Mouse (Mus musculus) heart, embryonic 14.5 days (tissue): ENCODE measurements around the gene Krtap28-10. TPM values are rescaled to one million over a fixed set of nuclear protein-coding genes. Genes with fewer than 3 reads are reported as not detected.

Experiments
- polyA plus RNA-seq: library from polyadenylated mRNA; unstranded; fragments of >200 nt; fragmentation: Nextera tagmentation; extraction: Ambion mirVana; gene quantifications from 2 replicates; pipeline ENCODE4 v1.2.1, GENCODE M21; 2014

Gene Krtap28-10
- polyA plus RNA-seq, 1 experiment from 2014 or later: not detected

Other genes with a start within 250 kb of the Krtap28-10 start
- gene Agfg1, start 203.0 kb downstream of the Krtap28-10 start, polyA plus RNA-seq: 38.6 and 44.6 TPM in 2 replicates
- gene A030005L19Rik, start 129.2 kb downstream of the Krtap28-10 start, polyA plus RNA-seq: not detected in 2 replicates
- not detected in 2 replicates for gene A030014E15Rik, start 117.6 kb downstream of the Krtap28-10 start, polyA plus RNA-seq
- gene Gm6217, start 111.1 kb downstream of the Krtap28-10 start, polyA plus RNA-seq: not detected in 2 replicates
- gene A030003K21Rik, start 99.1 kb downstream of the Krtap28-10 start, polyA plus RNA-seq: not detected in 2 replicates
- not detected in 2 replicates for gene Gm7544, start 86.5 kb downstream of the Krtap28-10 start, polyA plus RNA-seq
- not detected in 2 replicates for gene Gm47955, start 82.2 kb downstream of the Krtap28-10 start, polyA plus RNA-seq
- not detected in 2 replicates for gene Gm47959, start 41.9 kb downstream of the Krtap28-10 start, polyA plus RNA-seq
- gene Slc19a3, start 4.0 kb downstream of the Krtap28-10 start, polyA plus RNA-seq: 2.4 and 2.7 TPM in 2 replicates
- gene Gm47969, start 2.5 kb upstream of the Krtap28-10 start, polyA plus RNA-seq: not detected in 2 replicates
- not detected in 2 replicates for gene A030005K14Rik, start 16.9 kb upstream of the Krtap28-10 start, polyA plus RNA-seq
- not detected in 2 replicates for gene Krtap28-13, start 18.4 kb upstream of the Krtap28-10 start, polyA plus RNA-seq
- gene Ccl20, start 74.3 kb upstream of the Krtap28-10 start, polyA plus RNA-seq: 0.36 TPM in 1 of 2 replicates, not detected in the other
- gene Daw1, start 117.3 kb upstream of the Krtap28-10 start, polyA plus RNA-seq: 0.20 TPM in 1 of 2 replicates, not detected in the other